Mouse (Mus musculus) cortical plate, adult 2 months (tissue): Measurements from ENCODE around the gene Pga5. TPM values are rescaled to one million over a fixed set of nuclear protein-coding genes. Genes with fewer than 3 reads are reported as not detected.
A peak's percentile ranks its signal among the peaks of the same experiment; 100 is the strongest.

Experiments
- H3K27ac ChIP-seq: fragments of 200-500 bp; 2 replicates; pipeline ENCODE4 v1.5.1; 2012; ENCODE audit warnings: low read length, control low read depth, inconsistent platforms; ENCODE audit not compliant: insufficient read depth
- H3K4me1 ChIP-seq: fragments of 200-500 bp; 2 replicates; pipeline ENCODE4 v1.6.1; 2011; ENCODE audit warnings: low read length; ENCODE audit not compliant: control insufficient read depth, insufficient read depth
- H3K4me3 ChIP-seq: fragments of 200-500 bp; 2 replicates; pipeline ENCODE4 v1.5.1; 2011; ENCODE audit warnings: mild to moderate bottlenecking, low read length, control low read depth; ENCODE audit not compliant: insufficient read depth
- CTCF ChIP-seq: fragments of 200-500 bp; IDR thresholded peaks from 2 replicates; pipeline ENCODE4 v1.5.1; 2011; ENCODE audit warnings: mild to moderate bottlenecking, control low read depth, low read length; ENCODE audit not compliant: insufficient read depth; ENCODE audit errors: extremely low read depth
- POLR2A ChIP-seq: fragments of 200-500 bp; IDR thresholded peaks from 2 replicates; pipeline ENCODE4 v1.6.1; 2011; ENCODE audit warnings: mild to moderate bottlenecking, low read length, control low read depth; ENCODE audit not compliant: insufficient read depth; ENCODE audit errors: extremely low read depth
- polyA plus RNA-seq: library from polyadenylated mRNA; depleted of rRNA; stranded (reverse); fragments of >200 nt; gene quantifications from 2 replicates; pipeline ENCODE4 v1.2.3, GENCODE M21; 2012; rRNA removed

Pga5 gene
- polyA plus RNA-seq, 1 experiment: not detected

DNA sequence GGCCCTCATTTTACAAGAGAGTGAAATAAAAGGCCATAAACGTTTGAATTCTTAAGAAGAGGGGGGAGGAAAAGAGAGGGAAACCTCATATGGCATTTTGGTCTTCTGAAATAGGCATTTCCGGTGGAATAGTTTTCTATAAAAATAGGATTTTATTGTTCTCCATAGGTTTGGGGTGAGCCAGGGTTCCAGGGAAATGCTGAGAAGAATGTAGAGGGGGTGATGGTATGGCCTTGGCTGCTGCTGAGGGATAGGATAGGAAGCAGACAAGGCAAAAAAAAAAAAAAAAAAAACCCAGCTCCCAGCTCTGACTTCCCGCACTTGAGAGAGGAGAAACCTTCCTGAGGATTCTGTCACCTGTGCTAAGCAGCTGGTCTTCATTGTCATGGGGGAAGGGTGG lies 21.8 kb downstream of the Pga5 start:
- H3K4me3 ChIP-seq: no peak overlapping the region
- no peak overlapping the region for H3K27ac ChIP-seq
- TF ChIP-seq CTCF (no peak), POLR2A (no peak)
- no peaks in the 10 kb centered on the region for H3K4me1 ChIP-seq

DNA sequence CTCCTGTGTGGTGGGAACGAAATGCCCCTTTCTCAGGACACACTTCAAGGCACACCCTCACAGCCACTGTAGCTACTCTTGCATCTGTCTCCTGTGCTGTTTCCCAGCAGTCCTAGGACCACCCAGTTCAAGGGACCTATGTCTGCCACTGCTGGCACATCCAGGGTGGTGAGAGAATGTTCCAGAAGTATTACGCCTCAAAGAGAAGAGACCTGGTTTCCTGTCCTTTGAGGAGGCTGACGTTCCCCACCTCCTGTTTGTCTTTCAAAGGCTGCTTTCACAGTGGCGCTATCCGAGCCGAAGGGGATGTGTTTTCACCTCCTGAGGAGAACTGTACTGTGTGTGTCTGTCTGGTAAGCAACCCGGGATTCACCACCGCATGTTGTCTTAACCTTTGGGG lies 29.7 kb downstream of the Pga5 start:
- Histone ChIP-seq H3K27ac (no peak overlapping the region), H3K4me1 (no peaks in the 10 kb centered on the region), H3K4me3 (no peak overlapping the region)
- TF ChIP-seq CTCF (no peak), POLR2A (no peak)

GRCm38 (mm10) chr19:10645616-10646015 lies 32.3 kb downstream of the Pga5 start:
- no peak overlapping the region for H3K27ac ChIP-seq
- H3K4me3 ChIP-seq: no peak overlapping the region
- no peaks in the 10 kb centered on the region for H3K4me1 ChIP-seq
- TF ChIP-seq POLR2A (no peak), CTCF (no peak)

GRCm38 (mm10) chr19:10640589-10641378 lies 37.1 kb downstream of the Pga5 start:
- TF ChIP-seq POLR2A (no peak), CTCF (no peak)
- no peak overlapping the region for H3K4me3 ChIP-seq
- no peak overlapping the region for H3K27ac ChIP-seq
- H3K4me1 ChIP-seq: no peaks in the 10 kb centered on the region

GRCm38 (mm10) chr19:10640080-10640479 lies 37.8 kb downstream of the Pga5 start:
- H3K4me1 ChIP-seq: no peaks in the 10 kb centered on the region
- TF ChIP-seq POLR2A: no peak
- no peak for TF ChIP-seq CTCF
- H3K27ac ChIP-seq: no peak overlapping the region
- no peak overlapping the region for H3K4me3 ChIP-seq

- TF ChIP-seq POLR2A (no peak), CTCF (no peak)
- no peaks in the 10 kb centered on the region for H3K4me1 ChIP-seq
- H3K4me3 ChIP-seq: no peak overlapping the region
- no peak overlapping the region for H3K27ac ChIP-seq
Measured at GRCm38 (mm10) chr19:10637840-10638239, 40.0 kb downstream of the Pga5 start.

DNA sequence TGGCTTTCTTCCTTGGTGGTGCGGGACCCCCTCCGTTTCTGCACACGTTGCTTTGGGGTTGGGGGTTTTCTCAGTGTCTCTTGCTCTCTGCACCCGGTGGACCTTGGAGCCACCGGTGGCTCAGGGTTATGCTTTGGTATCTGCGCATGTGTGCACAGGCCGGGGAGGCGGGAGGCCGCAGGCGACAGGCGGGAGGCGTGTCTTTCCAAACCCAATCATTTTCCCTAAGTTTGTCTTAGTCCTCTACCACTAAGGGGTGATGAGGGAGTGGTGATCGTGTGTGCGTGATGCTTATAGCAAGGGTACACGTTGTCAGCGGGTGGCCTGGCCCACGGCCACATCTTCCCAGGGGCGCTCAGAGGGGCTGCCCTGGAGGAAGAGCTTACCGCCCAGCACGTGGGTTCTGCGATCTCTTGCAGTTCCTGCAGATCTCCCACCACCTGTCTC lies 43.0 kb downstream of the Pga5 start:
- Histone ChIP-seq H3K4me3 (peak overlapping the region; percentile 47), H3K4me1 (no peaks in the 10 kb centered on the region), H3K27ac (no peak overlapping the region)
- TF ChIP-seq CTCF (no peak), POLR2A (peak; percentile 68; the same call in 1 of the 2 replicates)

DNA sequence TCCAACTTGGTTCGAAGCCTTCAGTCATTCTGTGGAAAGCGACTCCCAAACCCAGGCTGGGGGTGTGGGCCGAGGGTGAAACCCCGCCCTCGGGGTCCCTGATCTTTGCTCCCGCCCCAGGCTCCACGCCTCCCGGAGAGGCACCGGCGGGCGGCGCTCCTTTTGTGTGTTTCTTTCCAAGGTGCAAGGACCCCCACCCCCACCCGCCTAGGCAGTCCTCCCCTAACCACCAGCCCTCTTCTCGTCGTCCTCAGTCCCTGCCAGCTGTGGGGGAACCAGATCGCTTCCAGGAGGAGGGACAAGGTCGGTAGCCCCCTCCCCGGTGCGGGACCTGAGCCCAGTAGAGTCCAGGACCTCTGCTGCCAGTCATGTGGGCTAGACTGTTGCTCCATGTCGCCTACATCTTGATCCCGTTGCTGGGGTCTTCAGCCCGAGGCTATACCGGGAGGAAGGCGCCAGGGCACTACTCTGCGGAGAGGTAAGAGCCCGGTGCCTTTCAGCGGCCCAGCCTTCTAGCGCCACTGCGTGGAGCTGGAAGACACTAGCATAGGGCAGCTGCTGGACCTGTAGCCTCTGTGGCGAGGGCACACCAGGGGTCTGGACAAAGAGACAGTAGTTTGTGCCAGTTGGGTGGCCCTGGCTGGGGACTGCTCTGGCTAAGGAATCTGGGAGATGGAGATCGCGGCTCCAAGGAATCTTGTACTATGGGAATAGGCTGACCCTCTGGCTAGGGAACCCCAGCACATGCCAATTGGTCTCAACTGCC lies 43.6 kb downstream of the Pga5 start, which contains the start of gene Vwce:
Gene Vwce, plus strand, starts transcription at position 108 of the 766 bp plus-strand sequence.
- Histone ChIP-seq H3K4me1 (0 out of 2 replicates have a peak, but pooled peaks cover 1% of the 10 kb centered on the region), H3K4me3 (peak within 1 kb of the TSS; percentile 47), H3K27ac (no peak within 1 kb of the TSS)
- TF ChIP-seq CTCF (no peak), POLR2A (no peak)

Other genes starting within 250 kb of the Pga5 start
- gene Lrrc10b, start 220.6 kb downstream of the Pga5 start, polyA plus RNA-seq: 9.5 and 24.2 TPM in 2 replicates
- gene Ppp1r32, start 195.1 kb downstream of the Pga5 start, polyA plus RNA-seq: 1.4 and 2.5 TPM in 2 replicates
- gene Cpsf7, start 152.8 kb downstream of the Pga5 start, polyA plus RNA-seq: 79.6 and 83.0 TPM in 2 replicates
- 61.8 and 65.1 TPM in 2 replicates for gene Sdhaf2, start 151.9 kb downstream of the Pga5 start, polyA plus RNA-seq
- 21.7 TPM in 2 replicates for gene Tmem216, start 121.8 kb downstream of the Pga5 start, polyA plus RNA-seq
- 15.1 and 15.5 TPM in 2 replicates for gene Cyb561a3, start 100.9 kb downstream of the Pga5 start, polyA plus RNA-seq
- gene Tmem138, start 100.7 kb downstream of the Pga5 start, polyA plus RNA-seq: 19.1 and 20.1 TPM in 2 replicates
- 120 and 123 TPM in 2 replicates for gene Ddb1, start 72.7 kb downstream of the Pga5 start, polyA plus RNA-seq
- 16.4 and 17.3 TPM in 2 replicates for gene Tkfc, start 72.4 kb downstream of the Pga5 start, polyA plus RNA-seq
- 0.68 and 0.81 TPM in 2 replicates for gene Vwce, start 43.9 kb downstream of the Pga5 start, polyA plus RNA-seq
- 19.1 and 23.1 TPM in 2 replicates for gene Vps37c, start 10.7 kb upstream of the Pga5 start, polyA plus RNA-seq
- gene Cd5, start 60.9 kb upstream of the Pga5 start, polyA plus RNA-seq: 0.08 TPM in 2 replicates
- gene Cd6, start 152.0 kb upstream of the Pga5 start, polyA plus RNA-seq: 5.8 and 6.0 TPM in 2 replicates
- 1.3 and 2.3 TPM in 2 replicates for gene Slc15a3, start 161.7 kb upstream of the Pga5 start, polyA plus RNA-seq
- gene Tmem132a, start 191.9 kb upstream of the Pga5 start, polyA plus RNA-seq: 200 and 216 TPM in 2 replicates
- gene Tmem109, start 203.9 kb upstream of the Pga5 start, polyA plus RNA-seq: 61.9 and 63.5 TPM in 2 replicates
- 219 and 221 TPM in 2 replicates for gene Prpf19, start 217.2 kb upstream of the Pga5 start, polyA plus RNA-seq
- gene Zp1, start 242.6 kb upstream of the Pga5 start, polyA plus RNA-seq: not detected in 2 replicates